Mouse (Mus musculus): ENCODE results near the gene Prim2. TPM values are rescaled to one million over a fixed set of nuclear protein-coding genes. Genes with fewer than 3 reads are reported as not detected.

The Prim2 gene
- polyA plus RNA-seq, 1 experiment from 2014 or later = 15.6 TPM

DNA sequence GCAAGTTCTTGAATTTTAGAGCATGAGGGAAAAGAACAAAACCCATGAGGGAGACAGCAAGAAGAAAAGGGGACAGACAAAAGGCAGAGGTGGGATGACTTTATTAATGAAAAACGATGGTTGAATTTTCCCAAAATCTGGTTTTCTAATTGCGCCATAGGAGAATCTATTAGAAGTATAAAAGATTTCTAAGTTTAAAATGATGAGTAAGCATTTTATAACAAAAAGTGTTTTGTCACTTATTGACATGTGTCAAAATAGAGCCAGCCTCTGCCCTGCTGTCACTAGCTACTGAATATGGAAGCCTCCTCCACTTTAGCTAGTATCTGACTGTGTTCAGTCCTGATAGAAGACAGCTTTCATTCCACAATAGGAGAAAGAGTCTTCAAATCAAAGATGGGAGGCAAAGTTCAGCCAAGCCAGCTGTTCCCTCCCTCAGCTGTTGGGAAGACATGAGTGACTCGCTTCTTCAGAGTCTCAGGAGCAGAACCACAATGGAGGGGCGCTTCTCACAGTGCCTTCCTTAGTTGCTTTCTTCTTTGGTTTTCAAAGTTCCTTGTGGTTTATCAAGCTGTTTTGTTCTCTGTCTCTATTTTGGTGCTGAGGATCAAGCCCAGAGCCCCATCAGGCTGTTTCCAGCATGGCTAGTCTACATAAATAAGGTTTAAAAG lies 75.7 kb downstream of the Prim2 start:
- ATAC-seq (ENCODE audit: insufficient number of reproducible peaks, insufficient read depth, low FRiP score, low read depth) = no peak
- Histone ChIP-seq H3K36me3 (ENCODE audit: control insufficient read depth, insufficient read depth, low read length) (no peaks in the 10 kb centered on the region), H3K4me1 (ENCODE audit: control insufficient read depth in 2 of 2, insufficient read depth in 2 of 2, low read length in 2 of 2) (no peaks in the 10 kb centered on the region), H3K27me3 (ENCODE audit: control insufficient read depth, insufficient read depth, low read length) (no peaks in the 10 kb centered on the region), H3K9ac (ENCODE audit: low read length) (no peak overlapping the region), H3K4me2 (ENCODE audit: low read length) (no peak overlapping the region), H3K4me3 (ENCODE audit: control insufficient read depth in 1 of 2, insufficient read depth in 1 of 2, low read depth in 1 of 2, low read length in 2 of 2) (no peak overlapping the region), H3K27ac (replicated peaks in 1 of 2; ENCODE audit: control insufficient read depth in 1 of 2, insufficient read depth in 1 of 2, low read depth in 2 of 2, low read length in 2 of 2) (no peak overlapping the region), H3K9me3 (ENCODE audit: control insufficient read depth, low read length) (peaks cover 6% of the 10 kb centered on the region)
- WGBS = 92% methylated on average over 4 of the region's 4 CpGs

DNA sequence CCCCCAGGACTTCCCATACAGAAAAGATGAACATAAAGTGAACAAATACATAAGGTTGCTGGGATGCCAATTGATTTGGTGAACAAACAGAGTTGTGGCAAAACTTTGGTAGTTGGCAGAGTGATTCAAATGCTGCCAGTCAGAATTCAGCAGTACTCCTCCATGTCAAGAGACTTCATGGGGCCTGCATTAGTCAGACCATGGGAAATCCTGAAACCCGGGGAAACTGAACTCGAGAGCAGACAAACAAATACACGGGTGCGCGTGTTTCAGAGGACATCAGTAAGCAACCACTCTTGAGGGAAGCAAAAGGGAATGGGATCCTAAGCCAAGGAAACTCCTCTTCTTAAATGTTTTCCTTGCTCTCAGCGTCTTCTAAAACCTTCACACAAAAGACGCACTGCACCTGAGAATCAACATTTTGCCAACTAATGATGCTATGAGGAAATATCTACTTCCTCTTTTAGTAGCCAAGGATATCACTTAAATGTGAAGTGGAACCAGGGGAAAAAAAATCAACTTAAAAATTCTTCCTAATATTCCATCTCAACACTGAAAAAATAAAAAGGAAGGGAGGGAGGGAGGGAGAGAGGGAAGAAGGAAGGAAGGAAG lies 77.5 kb downstream of the Prim2 start:
- Histone ChIP-seq H3K4me3 (ENCODE audit: control insufficient read depth in 1 of 2, insufficient read depth in 1 of 2, low read depth in 1 of 2, low read length in 2 of 2) (no peak overlapping the region), H3K27ac (replicated peaks in 1 of 2; ENCODE audit: control insufficient read depth in 1 of 2, insufficient read depth in 1 of 2, low read depth in 2 of 2, low read length in 2 of 2) (no peak overlapping the region), H3K9ac (ENCODE audit: low read length) (no peak overlapping the region), H3K4me2 (ENCODE audit: low read length) (no peak overlapping the region), H3K4me1 (ENCODE audit: control insufficient read depth in 2 of 2, insufficient read depth in 2 of 2, low read length in 2 of 2) (no peaks in the 10 kb centered on the region), H3K27me3 (ENCODE audit: control insufficient read depth, insufficient read depth, low read length) (no peaks in the 10 kb centered on the region), H3K9me3 (ENCODE audit: control insufficient read depth, low read length) (no peaks in the 10 kb centered on the region), H3K36me3 (ENCODE audit: control insufficient read depth, insufficient read depth, low read length) (no peaks in the 10 kb centered on the region)
- ATAC-seq (ENCODE audit: insufficient number of reproducible peaks, insufficient read depth, low FRiP score, low read depth) = no peak
- WGBS = 86% methylated on average over 7 of the region's 7 CpGs

DNA sequence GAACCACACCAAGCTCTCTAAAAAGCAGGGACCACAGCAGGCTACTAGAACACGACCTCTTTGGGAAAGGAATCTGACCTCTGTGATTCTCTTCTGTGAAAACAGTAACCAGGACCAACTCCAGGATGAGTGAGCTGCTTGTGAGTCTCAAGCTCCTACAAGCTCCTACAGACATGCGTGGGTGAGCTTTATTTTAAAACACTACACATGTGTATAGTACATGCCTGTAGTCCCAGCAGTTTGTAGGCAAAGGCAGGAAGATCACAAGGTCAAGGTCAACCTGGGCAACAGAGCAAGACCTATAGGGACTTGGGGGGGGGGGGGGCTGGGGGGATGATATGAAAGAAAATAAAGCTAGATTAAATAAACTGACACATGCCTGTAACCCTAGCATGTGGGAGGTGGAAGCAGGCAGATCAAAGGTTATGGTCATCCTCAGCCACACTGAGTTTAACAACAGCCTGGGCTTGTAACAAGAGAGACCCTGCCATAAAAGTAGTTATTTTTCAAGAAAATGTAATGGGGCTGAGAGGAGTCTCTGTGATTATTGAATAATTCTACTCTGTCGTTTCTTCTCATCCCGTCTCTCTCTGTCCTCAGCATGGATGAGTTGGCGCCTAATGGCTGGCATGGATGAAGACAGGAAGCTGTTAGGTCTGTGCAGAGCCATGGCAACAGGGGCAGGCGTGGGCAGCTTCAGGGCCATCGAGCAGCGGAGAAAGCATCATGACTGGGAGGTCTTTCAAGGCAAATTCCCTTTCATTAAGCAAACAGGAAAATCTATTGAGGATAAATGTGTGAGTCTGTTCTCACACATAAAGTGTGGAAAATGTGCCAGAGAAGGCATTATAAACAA lies 78.8 kb downstream of the Prim2 start:
- Histone ChIP-seq H3K36me3 (ENCODE audit: control insufficient read depth, insufficient read depth, low read length) (no peaks in the 10 kb centered on the region), H3K9ac (ENCODE audit: low read length) (no peak overlapping the region), H3K4me2 (ENCODE audit: low read length) (no peak overlapping the region), H3K4me1 (ENCODE audit: control insufficient read depth in 2 of 2, insufficient read depth in 2 of 2, low read length in 2 of 2) (no peaks in the 10 kb centered on the region), H3K4me3 (ENCODE audit: control insufficient read depth in 1 of 2, insufficient read depth in 1 of 2, low read depth in 1 of 2, low read length in 2 of 2) (no peak overlapping the region), H3K27me3 (ENCODE audit: control insufficient read depth, insufficient read depth, low read length) (no peaks in the 10 kb centered on the region), H3K9me3 (ENCODE audit: control insufficient read depth, low read length) (no peaks in the 10 kb centered on the region), H3K27ac (replicated peaks in 1 of 2; ENCODE audit: control insufficient read depth in 1 of 2, insufficient read depth in 1 of 2, low read depth in 2 of 2, low read length in 2 of 2) (no peak overlapping the region)
- ATAC-seq (ENCODE audit: insufficient number of reproducible peaks, insufficient read depth, low FRiP score, low read depth) = no peak
- WGBS = 79% methylated on average over 8 of the region's 8 CpGs

DNA sequence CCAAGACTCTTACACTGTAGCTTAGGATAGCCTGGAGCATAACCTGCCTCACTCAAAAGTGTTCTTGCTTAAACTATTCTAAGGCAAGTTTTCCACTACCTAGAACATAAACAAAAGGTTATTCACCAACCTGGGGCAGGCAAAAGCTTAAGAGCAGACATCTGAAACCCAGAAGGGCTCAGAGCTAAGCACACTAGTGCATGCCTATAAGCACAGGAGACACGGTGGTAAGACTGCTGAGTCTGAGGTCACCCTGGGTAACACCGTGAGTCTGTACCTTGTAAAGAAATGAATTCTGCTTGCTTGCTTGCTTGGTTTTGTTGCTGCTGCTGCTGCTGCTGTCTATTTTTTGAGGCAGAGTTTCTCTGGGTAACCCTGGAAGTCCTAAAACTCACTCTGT lies 80.1 kb downstream of the Prim2 start:
- no peak overlapping the region for H3K4me3 ChIP-seq (ENCODE audit: control insufficient read depth in 1 of 2, insufficient read depth in 1 of 2, low read depth in 1 of 2, low read length in 2 of 2)
- H3K36me3 ChIP-seq (ENCODE audit: control insufficient read depth, insufficient read depth, low read length) = no peaks in the 10 kb centered on the region
- no peaks in the 10 kb centered on the region for H3K27me3 ChIP-seq (ENCODE audit: control insufficient read depth, insufficient read depth, low read length)
- H3K4me1 ChIP-seq (ENCODE audit: control insufficient read depth in 2 of 2, insufficient read depth in 2 of 2, low read length in 2 of 2) = peaks cover 0 to 3% of the 10 kb centered on the region in 2 experiments; a peak in 2 of 4 replicates
- H3K9me3 ChIP-seq (ENCODE audit: control insufficient read depth, low read length) = no peaks in the 10 kb centered on the region
- no peak overlapping the region for H3K9ac ChIP-seq (ENCODE audit: low read length)
- ATAC-seq (ENCODE audit: insufficient number of reproducible peaks, insufficient read depth, low FRiP score, low read depth) = no peak
- H3K4me2 ChIP-seq (ENCODE audit: low read length) = no peak overlapping the region
- no peak overlapping the region for H3K27ac ChIP-seq (replicated peaks in 1 of 2; ENCODE audit: control insufficient read depth in 1 of 2, insufficient read depth in 1 of 2, low read depth in 2 of 2, low read length in 2 of 2)
- 70% methylated on average over 2 of the region's 2 CpGs for WGBS

DNA sequence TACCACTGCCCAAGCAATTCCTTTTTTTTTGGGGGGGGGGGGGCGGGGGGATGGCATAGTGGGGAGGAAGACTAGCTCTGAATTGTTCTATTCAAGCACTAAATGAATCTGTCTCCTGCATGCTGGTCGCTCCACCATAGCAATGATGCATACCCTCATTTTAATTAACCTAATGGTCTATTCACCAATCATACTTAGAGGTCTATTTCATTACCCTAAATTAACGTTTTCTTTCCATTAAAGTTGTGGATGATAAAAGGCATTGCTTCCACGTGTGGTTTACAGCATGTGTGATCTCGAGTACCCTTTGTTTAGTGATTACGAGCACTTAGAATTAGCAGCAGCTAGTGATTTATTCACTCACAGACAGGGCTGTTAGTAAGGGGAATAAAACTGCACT lies 81.0 kb downstream of the Prim2 start:
- Histone ChIP-seq H3K4me2 (ENCODE audit: low read length) (no peak overlapping the region), H3K36me3 (ENCODE audit: control insufficient read depth, insufficient read depth, low read length) (no peaks in the 10 kb centered on the region), H3K9ac (ENCODE audit: low read length) (no peak overlapping the region), H3K4me1 (ENCODE audit: control insufficient read depth in 2 of 2, insufficient read depth in 2 of 2, low read length in 2 of 2) (peaks cover 3% of the 10 kb centered on the region in 2 experiments; a peak in 2 of 4 replicates), H3K9me3 (ENCODE audit: control insufficient read depth, low read length) (no peaks in the 10 kb centered on the region), H3K27ac (replicated peaks in 1 of 2; ENCODE audit: control insufficient read depth in 1 of 2, insufficient read depth in 1 of 2, low read depth in 2 of 2, low read length in 2 of 2) (no peak overlapping the region), H3K27me3 (ENCODE audit: control insufficient read depth, insufficient read depth, low read length) (no peaks in the 10 kb centered on the region), H3K4me3 (ENCODE audit: control insufficient read depth in 1 of 2, insufficient read depth in 1 of 2, low read depth in 1 of 2, low read length in 2 of 2) (no peak overlapping the region)
- 78% methylated on average over 5 of the region's 6 CpGs for WGBS
- no peak for ATAC-seq (ENCODE audit: insufficient number of reproducible peaks, insufficient read depth, low FRiP score, low read depth)

DNA sequence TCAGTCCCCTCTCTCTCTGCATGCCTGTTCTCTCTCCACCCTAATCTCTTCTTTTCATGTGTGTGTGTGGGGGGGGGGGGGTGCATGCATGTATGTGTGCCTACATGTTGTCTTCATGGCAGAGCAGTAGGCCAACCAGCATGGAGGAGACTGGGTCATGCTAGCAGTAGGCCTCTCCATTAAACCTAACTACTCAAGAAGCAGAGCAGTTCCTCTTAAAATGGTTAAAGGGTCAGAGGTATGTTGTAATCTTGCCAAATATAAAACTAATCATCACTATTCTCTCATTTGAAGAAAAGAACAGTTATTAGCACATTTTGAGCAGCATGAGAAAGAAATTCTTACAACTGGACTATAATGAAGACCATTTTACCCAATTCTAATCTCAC lies 85.0 kb downstream of the Prim2 start:
- Histone ChIP-seq H3K4me1 (ENCODE audit: control insufficient read depth in 2 of 2, insufficient read depth in 2 of 2, low read length in 2 of 2) (peaks cover 3% of the 10 kb centered on the region in 2 experiments; a peak in 2 of 4 replicates), H3K9ac (ENCODE audit: low read length) (no peak overlapping the region), H3K4me3 (ENCODE audit: control insufficient read depth in 1 of 2, insufficient read depth in 1 of 2, low read depth in 1 of 2, low read length in 2 of 2) (no peak overlapping the region), H3K36me3 (ENCODE audit: control insufficient read depth, insufficient read depth, low read length) (no peaks in the 10 kb centered on the region), H3K27ac (replicated peaks in 1 of 2; ENCODE audit: control insufficient read depth in 1 of 2, insufficient read depth in 1 of 2, low read depth in 2 of 2, low read length in 2 of 2) (no peak overlapping the region), H3K4me2 (ENCODE audit: low read length) (no peak overlapping the region), H3K9me3 (ENCODE audit: control insufficient read depth, low read length) (no peaks in the 10 kb centered on the region), H3K27me3 (ENCODE audit: control insufficient read depth, insufficient read depth, low read length) (no peaks in the 10 kb centered on the region)
- ATAC-seq (ENCODE audit: insufficient number of reproducible peaks, insufficient read depth, low FRiP score, low read depth) = no peak

DNA sequence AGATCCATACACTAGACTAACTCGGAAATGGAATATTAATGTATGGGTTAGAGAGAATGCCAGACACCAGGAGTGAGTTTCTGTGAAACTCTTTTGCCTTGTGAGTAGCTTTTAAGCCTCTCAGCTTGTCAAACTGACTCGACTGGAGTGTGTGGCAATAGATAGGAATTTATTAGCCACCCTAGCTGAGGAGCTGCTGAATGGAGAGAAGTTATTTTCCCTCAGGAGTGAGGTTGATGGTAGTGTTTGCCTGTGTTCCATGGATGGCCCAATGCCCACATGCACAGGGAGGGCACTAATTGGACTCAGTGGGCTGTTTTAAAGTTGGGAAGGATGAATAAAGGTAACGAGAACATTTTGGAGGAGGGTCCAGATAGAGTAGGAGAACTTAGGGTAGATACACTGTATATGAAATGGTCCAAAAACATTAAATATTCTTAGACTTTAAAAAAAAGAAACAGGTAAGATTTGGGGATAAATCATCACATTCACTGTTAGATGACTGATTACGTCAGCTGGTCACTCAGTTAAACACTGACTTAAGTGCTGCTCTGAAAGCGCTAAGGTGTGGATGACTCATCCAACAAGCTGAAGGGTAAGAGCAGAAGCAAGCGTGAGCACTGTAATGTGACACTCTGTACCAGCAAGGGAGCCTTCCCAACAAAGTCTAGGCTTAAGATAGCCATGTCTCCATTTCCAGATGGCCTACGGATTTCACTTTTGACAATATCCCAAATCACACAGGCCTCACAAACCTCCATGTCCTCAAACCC lies 85.6 kb downstream of the Prim2 start:
- ATAC-seq (ENCODE audit: insufficient number of reproducible peaks, insufficient read depth, low FRiP score, low read depth) = no peak
- H3K27ac ChIP-seq (replicated peaks in 1 of 2; ENCODE audit: control insufficient read depth in 1 of 2, insufficient read depth in 1 of 2, low read depth in 2 of 2, low read length in 2 of 2) = no peak overlapping the region

More for the DNA sequence above, 85.6 kb downstream of the Prim2 start:
- peaks cover 3% of the 10 kb centered on the region in 2 experiments; a peak in 2 of 4 replicates for H3K4me1 ChIP-seq (ENCODE audit: control insufficient read depth in 2 of 2, insufficient read depth in 2 of 2, low read length in 2 of 2)
- no peak overlapping the region for H3K9ac ChIP-seq (ENCODE audit: low read length)
- no peak overlapping the region for H3K4me2 ChIP-seq (ENCODE audit: low read length)
- no peaks in the 10 kb centered on the region for H3K27me3 ChIP-seq (ENCODE audit: control insufficient read depth, insufficient read depth, low read length)
- 56% methylated on average over 7 of the region's 7 CpGs for WGBS
- no peak overlapping the region for H3K4me3 ChIP-seq (ENCODE audit: control insufficient read depth in 1 of 2, insufficient read depth in 1 of 2, low read depth in 1 of 2, low read length in 2 of 2)
- no peaks in the 10 kb centered on the region for H3K36me3 ChIP-seq (ENCODE audit: control insufficient read depth, insufficient read depth, low read length)
- H3K9me3 ChIP-seq (ENCODE audit: control insufficient read depth, low read length) = no peaks in the 10 kb centered on the region
